Mouse (Mus musculus): Measurements from ENCODE around the gene Pam.

Gene Pam

DNA sequence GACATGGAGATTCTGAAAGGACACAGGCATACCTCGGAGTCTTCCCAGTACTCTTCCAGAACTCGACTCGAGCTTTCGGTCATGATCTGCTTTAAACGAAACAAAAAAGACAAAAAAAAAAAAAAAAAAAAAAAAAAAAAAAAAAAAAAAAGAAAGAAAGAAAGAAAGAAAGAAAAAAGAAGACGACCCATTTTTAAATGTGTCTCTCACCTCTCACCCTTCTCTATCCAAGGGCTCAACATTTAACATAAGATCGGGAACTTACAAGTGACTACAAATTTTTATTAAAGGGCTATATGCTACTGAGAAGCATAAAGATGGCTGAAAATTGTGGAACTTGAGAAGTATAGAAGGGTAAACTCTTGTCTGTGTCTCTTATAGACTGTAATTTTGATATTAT, 272.5 kb downstream of the Pam start:
- Histone ChIP-seq H3K4me1 (replicated peaks; ENCODE audit: low read depth, low read length) (peaks cover 13% of the 10 kb centered on the region), H3K9me3 (ENCODE audit: low read length) (no peaks in the 10 kb centered on the region), H3K27me3 (ENCODE audit: insufficient read depth, low read length) (no peaks in the 10 kb centered on the region), H3K36me3 (ENCODE audit: insufficient read depth, low read length) (no peaks in the 10 kb centered on the region), H3K4me3 (replicated peaks; ENCODE audit: low read length) (no peak overlapping the region)
- TF ChIP-seq NANOG (IDR thresholded peaks at IDR 0.05; ENCODE audit: borderline replicate concordance, low read length) = no peak
- TF ChIP-seq POU5F1 (IDR thresholded peaks at IDR 0.05; ENCODE audit: borderline replicate concordance, low read length) = no peak
- TF ChIP-seq CTCF (conservative IDR thresholded peaks at IDR 0.05; ENCODE audit: low read length) = no peak

DNA sequence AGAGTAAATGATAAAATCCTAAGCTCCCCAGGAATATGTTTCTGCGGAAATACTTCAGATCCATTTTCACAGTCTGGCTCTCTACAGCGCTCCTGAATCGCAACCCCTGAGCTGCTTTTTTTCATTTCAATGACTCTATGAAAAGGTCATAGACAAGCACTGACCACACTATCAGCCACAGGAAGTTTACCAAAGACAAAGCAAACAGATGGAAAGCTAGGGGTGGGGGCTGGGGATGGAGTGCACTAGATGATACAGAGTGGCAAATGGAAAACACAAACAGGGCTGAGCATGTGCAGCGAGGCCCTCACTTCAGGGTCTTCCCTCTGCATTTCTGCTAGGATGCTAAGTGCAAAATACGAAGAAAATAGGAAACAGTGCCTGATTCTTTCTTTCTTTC, 273.2 kb downstream of the Pam start:
- TF ChIP-seq POU5F1 (IDR thresholded peaks at IDR 0.05; ENCODE audit: borderline replicate concordance, low read length) (no peak), CTCF (conservative IDR thresholded peaks at IDR 0.05; ENCODE audit: low read length) (no peak), NANOG (IDR thresholded peaks at IDR 0.05; ENCODE audit: borderline replicate concordance, low read length) (no peak)
- Histone ChIP-seq H3K9me3 (ENCODE audit: low read length) (no peaks in the 10 kb centered on the region), H3K4me3 (replicated peaks; ENCODE audit: low read length) (no peak overlapping the region), H3K27me3 (ENCODE audit: insufficient read depth, low read length) (no peaks in the 10 kb centered on the region), H3K4me1 (replicated peaks; ENCODE audit: low read depth, low read length) (peaks cover 13% of the 10 kb centered on the region), H3K36me3 (ENCODE audit: insufficient read depth, low read length) (no peaks in the 10 kb centered on the region)

DNA sequence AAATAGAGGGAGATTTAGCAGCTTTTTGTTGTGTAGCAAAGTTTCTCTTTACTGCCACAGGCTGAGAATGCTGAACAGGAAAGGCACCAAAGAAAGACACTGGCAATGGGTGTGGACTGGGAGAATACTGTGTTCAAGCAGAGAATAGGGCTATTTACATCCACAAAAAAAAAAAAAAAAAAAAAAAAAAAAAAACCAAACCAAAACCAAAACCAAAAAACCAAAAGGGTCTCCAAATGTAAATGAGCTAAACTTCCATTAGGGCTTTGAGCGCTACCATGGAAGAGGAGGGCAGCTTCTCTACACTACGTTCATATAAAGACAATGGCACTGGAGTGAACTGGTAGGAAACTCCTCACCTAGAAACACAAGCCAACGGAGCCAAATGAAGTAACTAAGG, 274.2 kb downstream of the Pam start:
- no peak overlapping the region for H3K4me3 ChIP-seq (replicated peaks; ENCODE audit: low read length)
- H3K9me3 ChIP-seq (ENCODE audit: low read length) = no peaks in the 10 kb centered on the region
- H3K4me1 ChIP-seq (replicated peaks; ENCODE audit: low read depth, low read length) = peaks cover 13% of the 10 kb centered on the region
- no peaks in the 10 kb centered on the region for H3K27me3 ChIP-seq (ENCODE audit: insufficient read depth, low read length)
- H3K36me3 ChIP-seq (ENCODE audit: insufficient read depth, low read length) = no peaks in the 10 kb centered on the region
- TF ChIP-seq CTCF (conservative IDR thresholded peaks at IDR 0.05; ENCODE audit: low read length) (no peak), POU5F1 (IDR thresholded peaks at IDR 0.05; ENCODE audit: borderline replicate concordance, low read length) (no peak), NANOG (IDR thresholded peaks at IDR 0.05; ENCODE audit: borderline replicate concordance, low read length) (no peak)

DNA sequence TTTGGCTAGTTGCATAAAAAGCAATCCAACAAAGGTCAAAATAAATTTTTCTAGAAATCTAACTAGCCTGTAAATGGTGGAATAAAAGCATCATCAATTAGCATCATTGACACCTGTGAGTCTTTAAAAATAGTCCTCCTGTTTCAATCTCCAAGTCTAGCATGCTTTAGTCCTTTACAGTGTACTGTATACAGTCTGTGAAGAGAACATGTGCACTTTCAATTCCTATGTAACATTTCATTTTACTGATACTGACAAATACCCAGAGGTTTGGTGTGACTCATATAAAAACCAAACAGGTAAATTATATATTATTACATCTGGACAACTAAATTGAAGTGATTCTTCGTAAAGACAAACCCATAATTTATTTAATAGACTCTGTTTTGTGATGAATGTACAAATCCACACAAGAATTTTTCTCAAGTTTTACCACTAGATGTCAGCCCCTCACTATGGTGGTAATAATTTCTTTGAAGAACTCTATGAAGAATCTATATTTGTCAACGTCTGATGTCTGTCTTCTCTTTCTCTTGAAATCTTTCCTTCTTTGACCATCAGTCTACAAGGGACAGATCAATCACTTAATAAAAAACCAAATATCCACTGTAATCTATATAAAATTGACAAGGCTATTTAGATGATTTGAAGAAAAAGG, 286.1 kb downstream of the Pam start:
- no peaks in the 10 kb centered on the region for H3K27me3 ChIP-seq (ENCODE audit: insufficient read depth, low read length)
- TF ChIP-seq CTCF (conservative IDR thresholded peaks at IDR 0.05; ENCODE audit: low read length) (no peak; the same call in 1 of the 2 replicates), NANOG (IDR thresholded peaks at IDR 0.05; ENCODE audit: borderline replicate concordance, low read length) (no peak), POU5F1 (IDR thresholded peaks at IDR 0.05; ENCODE audit: borderline replicate concordance, low read length) (no peak)
- no peaks in the 10 kb centered on the region for H3K36me3 ChIP-seq (ENCODE audit: insufficient read depth, low read length)
- no peaks in the 10 kb centered on the region for H3K4me1 ChIP-seq (replicated peaks; ENCODE audit: low read depth, low read length)
- peaks cover 2% of the 10 kb centered on the region; the same call in 1 of the 2 replicates for H3K9me3 ChIP-seq (ENCODE audit: low read length)
- H3K4me3 ChIP-seq (replicated peaks; ENCODE audit: low read length) = no peak overlapping the region

DNA sequence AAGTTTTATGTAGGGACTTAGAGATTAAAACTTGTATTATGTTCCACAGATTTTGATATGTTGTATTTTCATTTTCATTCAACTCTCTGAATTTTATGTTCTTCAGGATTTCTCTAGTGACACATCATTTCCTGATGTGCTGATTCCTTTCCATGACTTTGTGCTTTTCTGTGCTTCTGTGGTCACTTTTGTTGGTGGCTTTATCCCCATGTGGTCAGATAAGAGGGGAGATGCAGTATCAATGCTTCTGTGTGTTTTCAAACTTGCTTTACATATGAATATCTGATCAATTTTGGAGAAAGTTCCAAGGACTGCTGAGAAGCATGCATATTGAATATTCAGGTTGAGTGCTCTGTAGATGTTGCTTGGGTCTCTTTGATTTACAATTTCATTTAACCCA, 290.9 kb downstream of the Pam start:
- Histone ChIP-seq H3K9me3 (ENCODE audit: low read length) (0 out of 2 replicates have a peak, but pooled peaks cover 8% of the 10 kb centered on the region), H3K4me3 (replicated peaks; ENCODE audit: low read length) (no peak overlapping the region), H3K4me1 (replicated peaks; ENCODE audit: low read depth, low read length) (no peaks in the 10 kb centered on the region), H3K36me3 (ENCODE audit: insufficient read depth, low read length) (no peaks in the 10 kb centered on the region), H3K27me3 (ENCODE audit: insufficient read depth, low read length) (no peaks in the 10 kb centered on the region)
- no peak for TF ChIP-seq CTCF (conservative IDR thresholded peaks at IDR 0.05; ENCODE audit: low read length)
- TF ChIP-seq NANOG (IDR thresholded peaks at IDR 0.05; ENCODE audit: borderline replicate concordance, low read length) = no peak
- no peak for TF ChIP-seq POU5F1 (IDR thresholded peaks at IDR 0.05; ENCODE audit: borderline replicate concordance, low read length)

DNA sequence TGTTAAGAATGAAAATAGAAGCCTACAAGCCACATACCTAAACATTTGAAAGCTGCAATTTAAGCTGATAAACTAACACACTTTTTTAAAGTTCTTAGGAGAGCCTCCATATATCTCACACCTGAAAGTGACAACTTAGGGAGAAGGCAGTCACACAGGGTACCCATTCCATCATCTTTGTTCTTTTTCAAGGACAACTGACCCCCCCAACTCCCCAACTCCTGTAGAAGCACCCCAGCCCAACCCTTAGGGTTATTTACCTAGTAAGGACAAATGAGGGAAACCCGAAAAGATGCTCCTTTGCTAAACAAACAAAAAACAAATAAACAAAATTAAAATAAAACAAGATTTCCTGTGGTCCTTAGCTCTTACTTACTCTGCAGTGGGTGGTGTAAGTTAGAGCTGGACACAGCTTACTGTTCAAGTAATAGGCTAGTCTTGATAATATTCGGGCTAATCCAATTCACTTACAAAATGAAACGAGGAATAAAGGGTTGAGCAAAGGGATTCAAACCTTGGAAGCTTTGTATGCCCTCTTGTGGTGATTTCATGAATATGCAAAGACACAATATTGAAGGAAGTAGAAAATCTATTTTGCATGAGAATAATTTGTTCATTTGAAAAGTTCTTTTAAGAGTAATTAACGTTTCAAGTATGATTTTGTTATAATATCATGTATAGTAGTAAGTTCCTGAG, 293.1 kb downstream of the Pam start:
- H3K4me1 ChIP-seq (replicated peaks; ENCODE audit: low read depth, low read length) = no peaks in the 10 kb centered on the region
- TF ChIP-seq NANOG (IDR thresholded peaks at IDR 0.05; ENCODE audit: borderline replicate concordance, low read length) (no peak), POU5F1 (IDR thresholded peaks at IDR 0.05; ENCODE audit: borderline replicate concordance, low read length) (no peak), CTCF (conservative IDR thresholded peaks at IDR 0.05; ENCODE audit: low read length) (peak; percentile 29)
- H3K4me3 ChIP-seq (replicated peaks; ENCODE audit: low read length) = no peak overlapping the region
- no peaks in the 10 kb centered on the region for H3K36me3 ChIP-seq (ENCODE audit: insufficient read depth, low read length)
- no peaks in the 10 kb centered on the region for H3K27me3 ChIP-seq (ENCODE audit: insufficient read depth, low read length)
- 0 out of 2 replicates have a peak, but pooled peaks cover 8% of the 10 kb centered on the region for H3K9me3 ChIP-seq (ENCODE audit: low read length)

DNA sequence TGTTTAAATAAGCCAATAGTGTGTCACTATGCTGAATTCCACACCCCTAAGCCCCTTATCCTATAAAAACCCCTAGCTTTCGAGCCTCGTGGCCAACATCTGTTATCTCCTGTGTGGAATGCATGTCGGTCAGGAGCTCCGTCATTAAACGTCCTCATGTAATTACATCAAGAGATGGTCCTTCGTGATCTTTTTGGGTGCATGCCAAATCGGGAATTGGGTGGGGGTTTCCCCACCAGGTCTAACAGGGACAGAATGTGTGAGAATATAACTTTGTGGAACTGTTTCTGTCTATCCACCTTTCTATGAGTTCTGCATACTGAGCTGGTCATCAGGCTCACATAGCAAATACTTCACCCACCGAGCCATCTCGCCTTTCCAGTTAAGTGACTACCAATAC, 299.5 kb downstream of the Pam start:
- Histone ChIP-seq H3K4me3 (replicated peaks; ENCODE audit: low read length) (no peak overlapping the region), H3K4me1 (replicated peaks; ENCODE audit: low read depth, low read length) (peaks cover 15% of the 10 kb centered on the region), H3K9me3 (ENCODE audit: low read length) (0 out of 2 replicates have a peak, but pooled peaks cover 8% of the 10 kb centered on the region), H3K27me3 (ENCODE audit: insufficient read depth, low read length) (no peaks in the 10 kb centered on the region), H3K36me3 (ENCODE audit: insufficient read depth, low read length) (no peaks in the 10 kb centered on the region)
- no peak for TF ChIP-seq POU5F1 (IDR thresholded peaks at IDR 0.05; ENCODE audit: borderline replicate concordance, low read length)

DNA sequence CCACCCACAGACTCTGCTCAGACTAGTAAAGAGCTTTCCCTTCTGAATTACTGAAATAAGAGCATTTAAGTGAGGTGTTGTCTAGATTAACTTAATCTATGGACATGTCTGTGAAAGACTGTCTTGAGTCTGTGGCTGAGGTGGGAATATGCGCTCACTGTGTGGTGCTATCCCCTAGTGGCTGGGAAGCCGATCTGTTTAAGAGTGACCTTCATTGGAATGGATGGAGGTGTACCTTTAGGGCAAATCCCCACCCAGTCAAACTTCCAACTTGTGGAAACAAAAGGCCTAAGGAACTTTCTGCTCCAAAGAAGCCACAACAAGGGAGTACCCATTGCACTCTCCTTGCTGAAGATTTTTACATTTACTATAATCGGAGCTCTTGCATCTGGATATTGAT, 301.3 kb downstream of the Pam start:
- no peak overlapping the region for H3K4me3 ChIP-seq (replicated peaks; ENCODE audit: low read length)
- no peaks in the 10 kb centered on the region for H3K9me3 ChIP-seq (ENCODE audit: low read length)
- TF ChIP-seq NANOG (IDR thresholded peaks at IDR 0.05; ENCODE audit: borderline replicate concordance, low read length) (no peak), CTCF (conservative IDR thresholded peaks at IDR 0.05; ENCODE audit: low read length) (peak; percentile 14; the same call in 1 of the 2 replicates), POU5F1 (IDR thresholded peaks at IDR 0.05; ENCODE audit: borderline replicate concordance, low read length) (no peak)
- H3K4me1 ChIP-seq (replicated peaks; ENCODE audit: low read depth, low read length) = peaks cover 15% of the 10 kb centered on the region
- H3K36me3 ChIP-seq (ENCODE audit: insufficient read depth, low read length) = no peaks in the 10 kb centered on the region
- no peaks in the 10 kb centered on the region for H3K27me3 ChIP-seq (ENCODE audit: insufficient read depth, low read length)

All from E14TG2a.4 (cell line).